Comparison of ENCODE assay signal across 29 mouse cellular contexts in genomic region chr14:47709546-47709945, GRCm38 (mm10).
A peak's percentile ranks its signal among the peaks of the same experiment; 100 is the strongest.
DNase-seq lines count a peak whose midpoint lies in the region; ATAC-seq and TF ChIP-seq lines count a peak whose summit lies in the region.
"Had no signal": no experiment of that assay in that cellular context is flagged by ENCODE, and none has a peak within 500 bp of the region (broad histone marks: within the 10 kb centered on the region; RNA-seq: fewer than 3 reads in every experiment).

No protein-coding gene starts in this region.

- no peaks in the 10 kb centered on the region for H3K27me3 ChIP-seq in hindbrain, postnatal 0 days (ENCODE audit: insufficient read depth, low read length)
- H3K27me3 ChIP-seq: embryonic facial prominence, embryonic 13.5 days; forebrain, embryonic 12.5 days; forebrain, embryonic 15.5 days; heart, embryonic 13.5 days had no signal

- H3K4me1 ChIP-seq in lung, adult 2 months (ENCODE audit: control insufficient read depth, insufficient read depth, low read length) = no peaks in the 10 kb centered on the region
- no peaks in the 10 kb centered on the region for H3K4me1 ChIP-seq in hindbrain, postnatal 0 days (ENCODE audit: insufficient read depth, low read length)
- H3K4me1 ChIP-seq: embryonic facial prominence, embryonic 10.5 days; embryonic facial prominence, embryonic 13.5 days; forebrain, embryonic 12.5 days; forebrain, embryonic 15.5 days; heart, embryonic 10.5 days had no signal

- DNase-seq in gastrocnemius, adult 2 months = no peak
- no peak for DNase-seq in gastrocnemius, adult 8-10 months (ENCODE audit: low spot score in 2 of 2)
- DNase-seq in ES-CJ7 (ENCODE audit: low read depth, low spot score) = peak; percentile 39
- peak; percentile 85 for DNase-seq in R1 (ENCODE audit: low read depth, low spot score)
- no peak for DNase-seq in lung, adult 2 months
- DNase-seq in hindbrain, postnatal 0 days (ENCODE audit: low spot score) = no peak
- DNase-seq: adrenal gland, adult 8-10 months; adrenal gland, postnatal 36 days; cerebellum, adult 11 months; cerebellum, adult 8-10 months; cerebellum, postnatal 10 days; cerebellum, postnatal 36 days; embryo, embryonic 11 days; gastrocnemius, postnatal 10 days; gastrocnemius, postnatal 36 days; heart, adult 2 months; heart, postnatal 14 days; heart, postnatal 4 days; kidney, adult 2 months had no signal

- no peak overlapping the region for H3K4me2 ChIP-seq in hindbrain, postnatal 0 days (ENCODE audit: low read depth, low read length)
- H3K4me2 ChIP-seq: embryonic facial prominence, embryonic 13.5 days; forebrain, embryonic 12.5 days; forebrain, embryonic 15.5 days; heart, embryonic 13.5 days; hindbrain, embryonic 14.5 days had no signal

- intact Hi-C loops in gastrocnemius, adult 2 months (cut with DNase I) = loop anchor here (5.0 kb wide), 1 partner anchor 42 kb away; no protein-coding TSS in a partner anchor

- H3K9ac ChIP-seq in hindbrain, postnatal 0 days (replicated peaks; ENCODE audit: low read length) = no peak overlapping the region
- H3K9ac ChIP-seq: embryonic facial prominence, embryonic 13.5 days; forebrain, embryonic 12.5 days; forebrain, embryonic 15.5 days; hindbrain, embryonic 14.5 days had no signal

- H3K27ac ChIP-seq in gastrocnemius, adult 2 months = peak overlapping the region; percentile 43; the same call in 1 of the 2 replicates
- H3K27ac ChIP-seq in hindbrain, postnatal 0 days = no peak overlapping the region
- H3K27ac ChIP-seq: embryonic facial prominence, embryonic 10.5 days; embryonic facial prominence, embryonic 13.5 days; forebrain, embryonic 12.5 days; forebrain, embryonic 15.5 days; heart, adult 2 months; heart, embryonic 10.5 days; hindbrain, embryonic 14.5 days had no signal

- peaks cover 43% of the 10 kb centered on the region for H3K36me3 ChIP-seq in hindbrain, postnatal 0 days (ENCODE audit: insufficient read depth, low read length)

- no peak for TF ChIP-seq POLR2A in lung, adult 2 months (IDR thresholded peaks at IDR 0.05; ENCODE audit: borderline replicate concordance, extremely low read depth, low read depth, low read length)

- no peaks in the 10 kb centered on the region for H3K9me3 ChIP-seq in hindbrain, postnatal 0 days (ENCODE audit: low read length)
- H3K9me3 ChIP-seq: embryonic facial prominence, embryonic 10.5 days; embryonic facial prominence, embryonic 13.5 days; forebrain, embryonic 12.5 days; forebrain, embryonic 15.5 days; heart, embryonic 10.5 days; heart, embryonic 13.5 days had no signal

- no peak for ATAC-seq in hindbrain, postnatal 0 days
- ATAC-seq: CD4-positive, CD25-positive, alpha-beta regulatory T cell, adult 4 months; forebrain, embryonic 15.5 days; intestine, postnatal 0 days had no signal

- no peak overlapping the region for H3K4me3 ChIP-seq in gastrocnemius, adult 2 months
- H3K4me3 ChIP-seq in lung, adult 2 months (replicated peaks; ENCODE audit: extremely low read depth, low read depth, low read length) = no peak overlapping the region
- H3K4me3 ChIP-seq in hindbrain, postnatal 0 days (ENCODE audit: low read length) = no peak overlapping the region
- H3K4me3 ChIP-seq: embryonic facial prominence, embryonic 10.5 days; embryonic facial prominence, embryonic 13.5 days; erythroblast, embryonic 14.5 days; forebrain, embryonic 12.5 days; forebrain, embryonic 15.5 days; heart, adult 2 months; heart, embryonic 10.5 days; heart, embryonic 13.5 days had no signal

- WGBS in lung, adult 2 months = 58% methylated on average over 3 of the region's 3 CpGs
- 89% methylated on average over 3 of the region's 3 CpGs for WGBS in hindbrain, postnatal 0 days

- TF ChIP-seq CTCF in gastrocnemius, adult 2 months (IDR thresholded peaks at IDR 0.05) = no peak
- TF ChIP-seq CTCF in lung, adult 2 months (IDR thresholded peaks at IDR 0.05; ENCODE audit: insufficient read depth, low read length) = no peak
- no peak for TF ChIP-seq CTCF in hindbrain, postnatal 0 days (IDR thresholded peaks at IDR 0.05; ENCODE audit: low read depth)

Comparison
In these comparisons a context has a peak if more than half of its experiments do, and no peak if none do; other contexts are left out.
1. DNase-seq: peak in ES-CJ7 (single experiment) and R1 (single experiment); none in gastrocnemius, adult 2 months (single experiment), gastrocnemius, adult 8-10 months (0 of 2), lung, adult 2 months (single experiment) and hindbrain, postnatal 0 days (single experiment).